Mouse (Mus musculus) MEL (cell line): ENCODE measurements at regions not wholly inside any gene's neighbourhood (a gene's known extent, or its start where the extent isn't known, plus 50 kb on each side); places are given as distances from the start of the nearest gene placed in this dataset.

Experiments
- DNase-seq: peaks from one replicate; pipeline ENCODE4 v3.0.0; 2011; ENCODE audit warnings: low read depth, low spot score
- H3K27ac ChIP-seq: 2 replicates; pipeline ENCODE4 v1.5.1; 2012; ENCODE audit warnings: low read depth, mild to moderate bottlenecking, control low read depth, low read length, moderate library complexity; ENCODE audit not compliant: control insufficient read depth
- H3K27me3 ChIP-seq, 2 experiments: fragments of 150-350 bp in 1 of 2; sonication (generic) in 1 of 2; 2 replicates each; pipeline ENCODE4 v1.6.1; 2012; ENCODE audit warnings: low read length in 2 of 2, mild to moderate bottlenecking in 2 of 2, improper control_type of control experiment in 1 of 2, moderate library complexity in 1 of 2; ENCODE audit not compliant: insufficient read depth in 2 of 2, control insufficient read depth in 1 of 2
- H3K36me3 ChIP-seq, 2 experiments: 2 replicates each; pipeline ENCODE4 v1.6.1; 2012 to 2014; ENCODE audit warnings: low read length in 2 of 2, improper control_type of control experiment in 1 of 2, inconsistent platforms in 1 of 2, mild to moderate bottlenecking in 1 of 2; ENCODE audit not compliant: insufficient read depth in 2 of 2, control insufficient read depth in 1 of 2
- H3K4me1 ChIP-seq, 2 experiments: fragments of 150-350 bp in 1 of 2; sonication (generic) in 1 of 2; 2 replicates each; pipeline ENCODE4 v1.6.1; 2012; ENCODE audit warnings: low read length in 2 of 2, improper control_type of control experiment in 1 of 2, mild to moderate bottlenecking in 1 of 2; ENCODE audit not compliant: insufficient read depth in 2 of 2, control insufficient read depth in 1 of 2
- H3K4me3 ChIP-seq, 2 experiments: fragments of 150-350 bp in 1 of 2; sonication (generic) in 1 of 2; 2 replicates each; pipeline ENCODE4 v1.5.1; 2012; ENCODE audit warnings: low read depth in 2 of 2, low read length in 2 of 2, mild to moderate bottlenecking in 2 of 2, moderate library complexity in 2 of 2, control low read depth in 1 of 2, improper control_type of control experiment in 1 of 2; ENCODE audit not compliant: control insufficient read depth in 1 of 2, insufficient read depth in 1 of 2
- H3K79me2 ChIP-seq: 2 replicates; pipeline ENCODE4 v1.6.1; 2012; ENCODE audit warnings: mild to moderate bottlenecking, low read length, moderate library complexity; ENCODE audit not compliant: control insufficient read depth, poor library complexity, insufficient read depth
- H3K9ac ChIP-seq: 2 replicates; pipeline ENCODE4 v1.6.1; 2012; ENCODE audit warnings: low read depth, mild to moderate bottlenecking, control low read depth, low read length, moderate library complexity; ENCODE audit not compliant: control insufficient read depth, poor library complexity, severe bottlenecking
- H3K9me3 ChIP-seq: fragments of 150-350 bp; sonication (generic); replicated peaks from 2 replicates; pipeline ENCODE4 v1.6.1; 2012; ENCODE audit warnings: mild to moderate bottlenecking, low read length, improper control_type of control experiment, moderate library complexity; ENCODE audit not compliant: insufficient read depth
- CTCF ChIP-seq, 3 experiments: IDR thresholded peaks in 2 of 3; conservative IDR thresholded peaks in 1 of 3; 2 replicates each; pipeline ENCODE4 v1.5.1; 2011 to 2012; ENCODE audit warnings: low read length in 3 of 3, low read depth in 2 of 3, mild to moderate bottlenecking in 2 of 3, improper control_type of control experiment in 1 of 3, inconsistent platforms in 1 of 3, mixed read lengths in 1 of 3, moderate library complexity in 1 of 3; ENCODE audit not compliant: control insufficient read depth in 1 of 3, insufficient read depth in 1 of 3, poor library complexity in 1 of 3, severe bottlenecking in 1 of 3
- MEF2A ChIP-seq: IDR thresholded peaks from 2 replicates; pipeline ENCODE4 v1.6.1; 2014; ENCODE audit warnings: low read depth, mild to moderate bottlenecking, inconsistent platforms, low read length, improper control_type of control experiment; ENCODE audit not compliant: poor library complexity, insufficient replicate concordance, severe bottlenecking; ENCODE audit errors: extremely low read depth

- no peaks in the 10 kb centered on the region for H3K9me3 ChIP-seq
- H3K4me1 ChIP-seq: no peaks in the 10 kb centered on the region
- TF ChIP-seq MEF2A (no peak), CTCF (IDR thresholded peaks at IDR 0.05 in 2 of 3, conservative IDR thresholded peaks at IDR 0.05 in 1 of 3; ENCODE audit: control insufficient read depth in 1 of 3, insufficient read depth in 1 of 3, low read depth in 2 of 3, low read length in 3 of 3, poor library complexity in 1 of 3, severe bottlenecking in 1 of 3) (0 out of 6 replicates have a peak, but pooled peaks of 1 of the 3 experiments have one; percentile 6)
- H3K36me3 ChIP-seq: no peaks in the 10 kb centered on the region
- no peaks in the 10 kb centered on the region for H3K79me2 ChIP-seq
- H3K27ac ChIP-seq: no peak overlapping the region
- no peaks in the 10 kb centered on the region for H3K27me3 ChIP-seq
- peak; percentile 3 for DNase-seq
- H3K9ac ChIP-seq: no peak overlapping the region
- no peak overlapping the region for H3K4me3 ChIP-seq
Observed at GRCm38 (mm10) chr11:91749322-91749721, 172.0 kb upstream of the Kif2b start.
